Mouse (Mus musculus) heart, postnatal 25 days (tissue): ENCODE measurements at regions not wholly inside any gene's neighbourhood (a gene's known extent, or its start where the extent isn't known, plus 50 kb on each side); places are given as distances from the start of the nearest gene placed in this dataset.

Experiments
- DNase-seq: peaks from one replicate; pipeline ENCODE4 v3.0.0; 2022; ENCODE audit warnings: low spot score
- intact Hi-C: fragments of 180-260 bp; cut with DNase I; formaldehyde crosslinking; loops from one replicate; pipeline ENCODE4 v1.15.1; 2025

DNA sequence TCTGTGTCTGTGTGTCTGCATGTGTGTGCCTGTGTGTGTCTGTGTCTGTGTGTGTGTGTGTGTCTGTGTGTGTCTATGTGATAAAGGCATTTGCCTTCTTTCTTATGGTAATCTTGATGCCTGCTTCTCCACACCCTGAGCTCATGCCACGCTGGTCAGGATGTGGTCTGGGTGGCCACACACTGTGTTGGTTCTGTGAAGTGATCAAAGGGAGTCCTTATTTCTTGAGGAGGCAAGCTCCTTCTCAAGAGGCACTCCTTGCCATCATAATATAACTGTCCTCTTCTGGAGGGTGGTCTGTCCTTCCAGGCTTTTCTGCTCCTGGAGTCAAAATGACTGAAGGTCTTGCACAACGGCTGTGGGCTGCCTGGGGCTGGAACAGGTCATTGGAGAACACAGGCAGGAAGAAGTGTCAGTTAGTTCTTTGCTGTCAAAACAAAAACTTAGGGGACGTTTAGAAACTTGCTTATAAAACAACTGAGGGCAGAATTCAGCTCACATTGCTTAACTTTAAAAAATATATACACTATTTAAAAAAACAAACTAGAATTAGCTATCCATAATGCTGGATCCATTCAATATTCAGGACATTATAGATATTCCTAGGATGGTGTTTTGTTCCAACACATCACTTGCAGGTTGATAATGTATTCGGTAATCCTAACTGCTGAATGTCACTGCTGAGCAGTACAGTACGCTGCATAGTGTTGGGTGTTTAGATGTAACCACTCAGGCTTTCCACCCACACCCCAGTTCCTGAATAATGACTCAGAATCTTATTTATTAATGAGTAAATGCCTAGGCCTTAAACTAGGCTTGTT lies 50.3 kb upstream of the Lta4h start:
- intact Hi-C loops: no loop called here
- DNase-seq: no peak
